Mouse (Mus musculus): ENCODE data around the gene Mab21l3.

GRCm38 (mm10) chr3:101836971-101837370 lies 11.8 kb downstream of the Mab21l3 start:
- no peak for TF ChIP-seq MAFK (IDR thresholded peaks at IDR 0.05; ENCODE audit: insufficient read depth, low read depth, low read length)
- TF ChIP-seq CHD2 (IDR thresholded peaks at IDR 0.05; ENCODE audit: low read depth, low read length), result no peak
- no peak for TF ChIP-seq HCFC1 (IDR thresholded peaks at IDR 0.05; ENCODE audit: borderline replicate concordance, insufficient read depth, low read length)

Measured in ES-E14 (cell line).